Mouse (Mus musculus): ENCODE measurements around the gene Tac4. TPM values are rescaled to one million over a fixed set of nuclear protein-coding genes. Genes with fewer than 3 reads are reported as not detected.
A peak's percentile ranks its signal among the peaks of the same experiment; 100 is the strongest.

Gene Tac4
- polyA plus RNA-seq, 1 experiment, result not detected

DNA sequence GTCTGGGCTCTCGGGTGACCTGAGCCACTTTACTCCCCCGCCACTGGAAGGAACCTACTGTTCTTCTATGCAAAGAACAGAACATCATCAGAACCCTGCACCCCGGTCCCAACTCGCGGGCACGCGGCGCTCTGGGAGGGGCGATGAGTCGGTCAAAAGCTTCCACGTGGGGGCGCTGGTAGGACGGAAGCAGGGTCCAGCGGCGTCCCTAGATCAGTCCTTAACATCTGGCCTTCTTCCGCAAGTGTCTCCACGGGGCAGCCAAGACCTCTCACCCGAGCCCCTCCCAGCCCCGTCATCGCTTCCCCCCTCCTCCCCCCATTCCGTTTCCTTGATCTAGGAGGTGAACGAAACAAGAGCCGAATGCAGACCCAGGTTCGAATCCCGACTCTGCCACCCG lies 2.8 kb upstream of the Tac4 start:
- peaks cover 20% of the 10 kb centered on the region for H3K4me1 ChIP-seq (ENCODE audit: control insufficient read depth, insufficient read depth, low read length)
- TF ChIP-seq CTCF (IDR thresholded peaks at IDR 0.05; ENCODE audit: low read depth, low read length), result peak; percentile 24; the same call in 1 of the 2 replicates
- TF ChIP-seq POLR2A (IDR thresholded peaks at IDR 0.05; ENCODE audit: borderline replicate concordance, low read depth, low read length), result no peak
- H3K27ac ChIP-seq (ENCODE audit: insufficient read depth, low read depth, low read length), result peak overlapping the region; percentile 81
- H3K4me3 ChIP-seq (ENCODE audit: insufficient read depth, low read length), result peak overlapping the region; percentile 82

DNA sequence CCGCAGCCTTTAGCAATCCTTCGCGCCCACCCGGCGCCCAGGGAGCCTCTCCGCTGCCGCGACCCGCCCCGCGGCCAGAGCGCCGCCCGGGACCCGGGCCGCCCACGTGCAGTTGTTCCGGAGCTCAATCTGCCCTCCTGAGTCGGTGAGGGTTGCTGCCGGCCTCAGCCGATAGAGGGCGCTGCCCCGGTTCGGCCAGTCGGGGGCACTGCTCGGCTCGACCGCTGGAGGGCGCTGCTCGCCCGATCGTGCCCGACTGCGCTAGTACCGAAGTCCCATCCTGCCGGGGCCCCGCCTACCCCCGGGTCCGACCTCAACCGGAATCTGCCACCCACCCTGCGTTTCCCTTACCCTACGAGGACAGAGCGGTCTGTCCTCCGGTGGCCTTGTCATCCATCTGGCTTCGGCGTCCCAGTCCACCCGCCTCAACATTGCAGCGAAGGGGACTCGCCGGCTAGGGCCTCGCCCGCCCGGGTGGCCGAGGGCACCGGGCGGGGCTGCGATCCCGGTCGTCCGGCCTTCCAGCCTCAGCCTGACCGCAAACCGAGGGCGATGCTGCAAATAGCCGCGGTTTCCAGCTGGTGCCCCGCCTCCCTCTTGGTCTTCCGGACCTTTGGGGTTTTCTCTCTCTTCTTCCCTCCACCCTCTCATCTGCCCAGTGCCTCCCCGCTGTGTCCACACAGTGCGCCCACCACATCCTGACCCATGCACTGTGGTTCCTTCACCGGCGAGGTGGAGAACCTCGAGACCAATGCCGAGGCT lies 2.1 kb upstream of the Tac4 start:
- peak overlapping the region; percentile 91 for H3K27ac ChIP-seq (ENCODE audit: insufficient read depth, low read depth, low read length)
- peaks cover 20% of the 10 kb centered on the region for H3K4me1 ChIP-seq (ENCODE audit: control insufficient read depth, insufficient read depth, low read length)
- H3K4me3 ChIP-seq (ENCODE audit: insufficient read depth, low read length), result peak overlapping the region; percentile 82
- TF ChIP-seq CTCF (IDR thresholded peaks at IDR 0.05; ENCODE audit: low read depth, low read length) (peak; percentile 88), POLR2A (IDR thresholded peaks at IDR 0.05; ENCODE audit: borderline replicate concordance, low read depth, low read length) (no peak)

- TF ChIP-seq CTCF (IDR thresholded peaks at IDR 0.05; ENCODE audit: low read depth, low read length) (no peak), POLR2A (IDR thresholded peaks at IDR 0.05; ENCODE audit: borderline replicate concordance, low read depth, low read length) (no peak)
- Histone ChIP-seq H3K27ac (ENCODE audit: insufficient read depth, low read depth, low read length) (no peak overlapping the region), H3K4me1 (ENCODE audit: control insufficient read depth, insufficient read depth, low read length) (peaks cover 35% of the 10 kb centered on the region), H3K4me3 (ENCODE audit: insufficient read depth, low read length) (no peak overlapping the region)
Observed at GRCm38 (mm10) chr11:95263816-95264454, 2.6 kb downstream of the Tac4 start.

DNA sequence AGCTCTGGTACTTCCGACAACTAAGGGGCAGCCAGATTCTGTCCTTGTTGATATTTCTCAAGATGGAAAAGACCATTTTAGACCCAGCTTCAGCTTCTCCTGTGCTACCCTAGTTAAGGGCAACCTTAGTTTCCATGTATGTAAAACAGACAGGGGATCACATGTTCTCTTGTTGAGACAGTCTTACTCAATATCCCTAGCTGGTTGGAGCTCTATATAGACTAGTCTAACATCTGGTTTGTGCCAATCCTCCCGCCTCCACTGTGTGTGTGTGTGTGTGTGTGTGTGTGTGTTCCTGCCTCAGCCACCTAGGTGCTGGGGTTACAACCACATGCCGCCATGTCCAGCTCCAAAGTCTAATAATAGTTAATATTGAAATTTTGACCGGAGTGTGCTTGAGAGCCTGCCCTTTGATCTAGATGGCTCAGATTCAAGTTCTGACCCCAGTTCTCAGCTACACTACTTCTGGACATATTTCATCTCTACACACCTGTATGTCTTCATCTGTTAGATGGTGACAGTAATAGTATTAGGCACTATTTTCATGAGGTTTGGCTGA lies 3.2 kb downstream of the Tac4 start:
- TF ChIP-seq POLR2A (IDR thresholded peaks at IDR 0.05; ENCODE audit: borderline replicate concordance, low read depth, low read length) (no peak), CTCF (IDR thresholded peaks at IDR 0.05; ENCODE audit: low read depth, low read length) (no peak)
- H3K4me3 ChIP-seq (ENCODE audit: insufficient read depth, low read length), result no peak overlapping the region
- no peak overlapping the region for H3K27ac ChIP-seq (ENCODE audit: insufficient read depth, low read depth, low read length)
- H3K4me1 ChIP-seq (ENCODE audit: control insufficient read depth, insufficient read depth, low read length), result peaks cover 35% of the 10 kb centered on the region

- no peak overlapping the region for H3K27ac ChIP-seq (ENCODE audit: insufficient read depth, low read depth, low read length)
- no peak for TF ChIP-seq POLR2A (IDR thresholded peaks at IDR 0.05; ENCODE audit: borderline replicate concordance, low read depth, low read length)
- TF ChIP-seq CTCF (IDR thresholded peaks at IDR 0.05; ENCODE audit: low read depth, low read length), result no peak
- H3K4me3 ChIP-seq (ENCODE audit: insufficient read depth, low read length), result no peak overlapping the region
- H3K4me1 ChIP-seq (ENCODE audit: control insufficient read depth, insufficient read depth, low read length), result peaks cover 15% of the 10 kb centered on the region
Observed at GRCm38 (mm10) chr11:95266540-95267245, 5.4 kb downstream of the Tac4 start.

- H3K4me3 ChIP-seq (ENCODE audit: insufficient read depth, low read length), result no peak overlapping the region
Observed at GRCm38 (mm10) chr11:95273661-95274060, 12.3 kb downstream of the Tac4 start.

GRCm38 (mm10) chr11:95274613-95275012 lies 13.3 kb downstream of the Tac4 start:
- Histone ChIP-seq H3K27ac (ENCODE audit: insufficient read depth, low read depth, low read length) (peak overlapping the region; percentile 51), H3K4me3 (ENCODE audit: insufficient read depth, low read length) (no peak overlapping the region), H3K4me1 (ENCODE audit: control insufficient read depth, insufficient read depth, low read length) (peaks cover 16% of the 10 kb centered on the region)
- TF ChIP-seq CTCF (IDR thresholded peaks at IDR 0.05; ENCODE audit: low read depth, low read length) (no peak), POLR2A (IDR thresholded peaks at IDR 0.05; ENCODE audit: borderline replicate concordance, low read depth, low read length) (no peak)

More at GRCm38 (mm10) chr11:95273661-95274060, 12.3 kb downstream of the Tac4 start:
- Histone ChIP-seq H3K4me1 (ENCODE audit: control insufficient read depth, insufficient read depth, low read length) (peaks cover 16% of the 10 kb centered on the region), H3K27ac (ENCODE audit: insufficient read depth, low read depth, low read length) (no peak overlapping the region)
- TF ChIP-seq POLR2A (IDR thresholded peaks at IDR 0.05; ENCODE audit: borderline replicate concordance, low read depth, low read length), result no peak
- TF ChIP-seq CTCF (IDR thresholded peaks at IDR 0.05; ENCODE audit: low read depth, low read length), result no peak

- TF ChIP-seq CTCF (IDR thresholded peaks at IDR 0.05; ENCODE audit: low read depth, low read length), result no peak
- TF ChIP-seq POLR2A (IDR thresholded peaks at IDR 0.05; ENCODE audit: borderline replicate concordance, low read depth, low read length), result no peak
- no peak overlapping the region for H3K4me3 ChIP-seq (ENCODE audit: insufficient read depth, low read length)
- H3K4me1 ChIP-seq (ENCODE audit: control insufficient read depth, insufficient read depth, low read length), result peaks cover 16% of the 10 kb centered on the region
- H3K27ac ChIP-seq (ENCODE audit: insufficient read depth, low read depth, low read length), result no peak overlapping the region
Observed at GRCm38 (mm10) chr11:95276056-95276455, 14.7 kb downstream of the Tac4 start.

- Histone ChIP-seq H3K4me1 (ENCODE audit: control insufficient read depth, insufficient read depth, low read length) (peaks cover 18% of the 10 kb centered on the region), H3K4me3 (ENCODE audit: insufficient read depth, low read length) (no peak overlapping the region), H3K27ac (ENCODE audit: insufficient read depth, low read depth, low read length) (no peak overlapping the region)
- TF ChIP-seq CTCF (IDR thresholded peaks at IDR 0.05; ENCODE audit: low read depth, low read length) (no peak), POLR2A (IDR thresholded peaks at IDR 0.05; ENCODE audit: borderline replicate concordance, low read depth, low read length) (no peak)
Observed at GRCm38 (mm10) chr11:95279061-95279659, 17.8 kb downstream of the Tac4 start.
